Mouse (Mus musculus) left cerebral cortex, adult 11 months (tissue): ENCODE data around the gene Mrps10.
"Not testable (repeated sequence)": the region's sequence is repeated elsewhere in the genome, so short reads cannot be mapped to it uniquely, and the experiment has no call there.

ENCODE experiments used
- DNase-seq: peaks from one replicate; pipeline ENCODE4 v3.0.0; 2022; ENCODE audit warnings: low spot score

Gene Mrps10

DNA sequence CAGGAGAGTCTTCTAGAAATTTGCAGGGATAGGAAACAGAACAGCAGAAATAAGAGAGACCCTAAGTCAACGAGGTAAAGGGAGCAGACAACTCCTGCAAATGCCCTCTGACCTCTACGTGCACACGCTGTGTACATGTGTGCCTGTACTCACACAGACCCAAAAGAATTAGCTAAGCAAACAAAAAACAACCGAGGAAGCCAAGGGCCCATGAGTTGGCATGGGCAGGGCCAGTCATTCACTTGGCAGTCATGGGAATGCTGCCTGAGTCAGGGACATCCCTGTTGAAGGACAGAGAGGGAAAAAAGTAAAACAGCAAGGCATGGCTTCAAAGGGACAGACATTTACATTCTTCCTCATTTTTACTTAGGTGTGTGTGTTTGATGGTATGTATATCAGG is 14.6 kb downstream of the Mrps10 start:
- DNase-seq = no peak

DNA sequence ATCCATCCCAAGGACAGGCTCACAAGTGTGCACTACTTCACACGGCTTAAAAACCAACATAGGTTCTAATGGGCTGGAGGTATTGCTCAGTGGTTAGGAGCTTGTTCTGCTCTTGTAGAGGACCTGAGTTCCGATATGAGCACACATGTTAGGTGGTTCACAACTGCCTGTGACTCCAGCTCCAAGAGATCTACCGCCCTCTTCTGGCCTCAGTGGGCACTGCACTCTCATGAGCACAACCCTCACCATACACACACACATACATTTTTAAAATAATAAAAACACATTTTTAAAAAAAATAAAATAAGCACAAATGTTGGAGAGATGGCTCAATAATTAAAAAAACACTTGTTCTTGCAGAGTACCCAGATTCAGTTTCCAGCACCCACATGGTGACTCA is 15.4 kb downstream of the Mrps10 start:
- DNase-seq = no peak

DNA sequence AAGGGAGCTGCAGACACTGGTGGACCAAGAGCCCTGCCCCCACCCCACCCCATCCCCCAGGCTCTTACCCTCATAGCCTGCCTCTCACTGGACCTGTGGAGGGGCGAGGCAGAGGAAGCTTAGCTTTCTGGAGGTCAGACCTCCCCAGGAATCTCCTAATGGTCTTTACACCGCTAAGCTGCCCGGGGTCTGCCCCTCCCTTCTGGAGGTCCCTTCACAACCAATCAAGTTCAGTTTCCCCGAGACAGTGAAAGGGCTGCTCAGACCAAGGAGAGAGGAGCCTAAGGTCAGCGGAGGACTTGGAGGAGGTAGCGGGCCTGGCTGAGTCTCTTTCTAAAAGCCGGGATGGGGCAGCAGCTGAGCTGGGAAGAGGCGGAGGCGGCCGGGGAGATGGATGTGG is 16.5 kb downstream of the Mrps10 start, which contains the start of gene Guca1b:
TSS of gene Guca1b (plus strand) at position 249 of the 400 bp plus-strand sequence.
- no peak for DNase-seq

DNA sequence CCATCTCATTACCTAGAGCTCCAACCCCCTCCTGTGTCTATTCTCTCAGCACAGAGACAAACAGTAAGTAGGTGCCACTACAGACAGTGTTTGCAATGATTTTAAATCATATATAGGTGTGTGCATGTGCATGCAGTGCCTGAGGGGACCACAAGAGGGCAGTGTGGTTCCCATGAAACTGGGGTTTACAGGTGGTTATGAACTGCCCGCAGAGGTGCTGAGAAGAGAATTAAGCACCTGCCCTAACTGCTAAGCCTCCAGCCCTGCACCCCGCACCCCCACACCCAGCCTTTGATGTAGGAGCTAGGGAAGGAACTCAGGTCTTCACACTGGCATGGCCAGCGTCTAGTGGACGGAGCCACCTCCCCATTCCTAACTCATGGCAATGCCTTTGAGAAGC is 18.0 kb downstream of the Mrps10 start:
- DNase-seq = no peak

DNA sequence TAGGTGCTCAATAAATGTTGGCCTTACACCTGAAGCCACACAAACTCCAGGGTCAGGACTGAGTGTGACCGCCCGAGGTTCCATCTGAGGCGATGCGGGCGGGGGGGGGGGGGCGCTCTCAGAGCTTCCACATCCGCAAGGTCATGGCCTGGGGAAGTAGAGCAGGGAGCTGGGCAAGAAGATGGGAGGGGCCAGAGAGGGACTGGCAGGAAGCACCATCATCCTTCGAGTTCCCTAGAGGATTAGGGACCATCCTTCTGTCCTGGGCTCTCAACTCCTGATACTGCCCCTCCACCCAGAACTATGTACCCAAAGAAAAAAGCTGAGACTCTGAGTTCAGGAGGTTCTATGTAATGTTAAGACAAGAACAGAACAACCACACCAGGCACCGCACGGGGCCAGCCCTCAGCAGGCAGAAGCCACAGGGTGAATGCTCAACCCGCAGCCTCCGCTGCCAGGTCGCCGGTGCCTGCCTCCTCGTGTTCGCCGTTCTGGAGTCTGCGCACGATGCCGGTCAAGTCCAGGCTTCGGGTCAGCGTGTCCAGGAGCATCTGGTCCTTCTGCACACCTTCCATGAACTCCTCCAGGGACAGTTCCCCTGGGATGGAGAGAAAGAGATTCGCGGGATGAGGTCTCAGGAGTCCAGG is 25.7 kb downstream of the Mrps10 start:
- DNase-seq = no peak

DNA sequence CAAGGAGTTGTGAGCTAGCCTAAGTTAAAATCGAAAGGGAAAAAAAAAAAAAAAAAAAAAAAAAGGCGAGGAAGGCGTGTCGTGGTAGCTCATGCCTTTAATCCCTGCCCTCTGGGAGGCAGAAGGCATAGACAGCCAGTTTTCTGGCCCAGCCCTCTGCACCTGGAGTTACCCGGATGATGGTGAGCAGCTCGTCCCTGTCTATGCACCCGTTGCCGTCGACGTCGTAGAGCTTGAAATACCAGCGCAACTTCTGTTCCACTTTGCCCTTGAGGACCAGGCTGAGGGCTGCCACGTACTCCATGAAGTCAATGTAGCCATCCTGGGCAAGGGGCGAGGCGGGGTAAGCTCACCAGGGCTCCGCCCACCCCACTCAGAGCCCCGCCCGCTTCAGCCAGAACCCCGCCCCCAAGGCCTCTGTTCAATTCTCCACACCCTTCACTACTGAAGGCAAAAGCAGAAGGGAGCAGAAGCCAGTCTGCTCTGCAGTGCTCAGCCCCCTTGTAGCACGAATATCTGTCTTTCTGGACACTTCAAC is 26.8 kb downstream of the Mrps10 start:
- DNase-seq = no peak

DNA sequence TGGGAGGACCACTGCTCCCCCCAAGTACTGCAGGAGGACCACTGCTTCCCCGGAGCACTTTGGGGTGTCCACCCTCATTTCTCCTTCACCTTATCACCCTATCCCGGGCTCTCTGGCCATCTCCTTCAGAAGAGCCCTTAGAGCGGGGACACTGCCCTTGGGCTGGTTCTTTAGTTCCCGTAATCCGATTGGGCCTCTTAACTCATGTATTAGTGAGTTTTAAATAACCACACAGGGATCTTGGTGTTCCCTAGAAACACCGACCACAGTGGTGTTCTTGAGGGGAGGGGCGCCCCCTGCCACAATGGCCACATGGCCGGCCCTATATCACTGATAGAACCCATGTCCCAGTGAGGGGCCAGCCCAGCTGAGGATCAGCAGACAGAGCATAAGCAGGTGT is 30.4 kb downstream of the Mrps10 start:
- DNase-seq = no peak

DNA sequence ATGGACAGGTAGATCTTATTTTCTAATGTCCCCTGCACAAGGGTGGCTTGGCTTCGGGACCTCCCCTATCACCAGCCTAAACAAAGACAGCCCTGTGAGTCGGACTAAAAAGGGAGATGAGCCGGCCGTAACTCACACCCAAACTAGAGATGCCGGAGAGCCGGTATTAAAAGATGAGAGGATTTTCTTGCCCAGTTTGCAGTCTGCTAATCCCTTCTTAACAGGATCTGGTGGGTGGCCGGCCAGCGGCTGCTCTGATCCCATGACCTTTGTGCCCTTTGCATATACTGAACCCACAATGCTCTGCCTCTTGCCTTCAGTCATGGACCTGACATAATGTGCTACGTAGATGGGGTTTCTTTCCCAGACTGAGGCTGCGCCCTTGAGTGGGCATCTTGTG is 31.8 kb downstream of the Mrps10 start, which contains the start of gene Guca1a:
TSS of gene Guca1a (minus strand) at position 134 of the 400 bp plus-strand sequence.
- no peak for DNase-seq

DNA sequence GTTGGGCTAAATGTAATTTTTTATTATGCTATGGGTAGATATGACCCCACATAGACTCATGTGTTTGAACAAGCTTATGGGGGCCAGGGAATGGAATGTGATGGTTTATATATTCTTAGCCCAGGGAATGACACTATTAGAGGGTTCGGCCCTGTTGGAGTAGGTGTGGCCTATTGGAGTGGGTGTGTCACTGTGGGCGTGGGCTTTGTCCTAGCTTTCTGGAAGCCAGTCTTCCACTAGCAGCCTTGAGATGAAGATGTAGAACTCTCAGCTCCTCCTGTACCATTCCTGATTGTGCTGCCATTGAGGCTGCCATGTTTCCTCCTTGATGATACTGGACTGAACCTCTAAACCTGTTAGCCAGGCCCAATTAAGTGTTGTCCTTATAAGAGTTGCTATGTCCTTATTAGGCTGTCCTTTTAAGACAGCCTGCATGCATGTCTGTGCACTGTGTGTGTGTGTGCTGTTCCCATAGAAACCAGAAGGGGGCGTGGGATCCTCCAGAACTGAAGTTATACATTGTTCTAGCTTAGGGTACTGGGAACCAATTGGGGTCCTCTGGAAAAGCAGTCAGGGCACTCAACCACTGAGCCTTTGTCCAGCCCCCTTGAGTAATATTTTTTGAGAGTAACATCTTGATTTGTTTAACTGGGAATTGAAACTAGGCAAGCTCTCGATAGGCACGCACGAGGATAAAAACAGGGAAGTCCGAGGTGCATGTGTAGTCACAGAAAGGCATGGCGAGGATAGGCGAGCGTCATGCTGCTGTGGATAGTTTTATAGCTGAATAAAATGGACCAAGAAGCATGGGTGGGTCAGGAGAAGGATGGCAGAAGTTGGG is 39.2 kb downstream of the Mrps10 start:
- no peak for DNase-seq

DNA sequence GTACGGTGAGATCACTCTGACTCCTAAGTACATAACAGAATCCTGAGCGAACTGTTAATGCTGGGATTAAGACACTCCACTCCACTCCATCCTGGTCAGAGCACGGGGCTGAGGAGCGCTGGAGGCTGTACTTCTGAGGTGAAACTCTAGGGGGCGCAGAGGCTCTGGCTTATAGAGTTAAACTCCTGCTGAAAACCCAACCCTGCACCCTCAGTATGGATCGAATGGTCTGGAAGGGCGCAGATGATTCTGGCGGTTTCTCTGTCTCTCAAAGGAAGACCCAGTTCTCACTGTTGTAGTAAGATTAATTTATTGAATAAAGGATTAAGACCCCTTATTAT is 39.8 kb downstream of the Mrps10 start:
- DNase-seq = peak; percentile 22

DNA sequence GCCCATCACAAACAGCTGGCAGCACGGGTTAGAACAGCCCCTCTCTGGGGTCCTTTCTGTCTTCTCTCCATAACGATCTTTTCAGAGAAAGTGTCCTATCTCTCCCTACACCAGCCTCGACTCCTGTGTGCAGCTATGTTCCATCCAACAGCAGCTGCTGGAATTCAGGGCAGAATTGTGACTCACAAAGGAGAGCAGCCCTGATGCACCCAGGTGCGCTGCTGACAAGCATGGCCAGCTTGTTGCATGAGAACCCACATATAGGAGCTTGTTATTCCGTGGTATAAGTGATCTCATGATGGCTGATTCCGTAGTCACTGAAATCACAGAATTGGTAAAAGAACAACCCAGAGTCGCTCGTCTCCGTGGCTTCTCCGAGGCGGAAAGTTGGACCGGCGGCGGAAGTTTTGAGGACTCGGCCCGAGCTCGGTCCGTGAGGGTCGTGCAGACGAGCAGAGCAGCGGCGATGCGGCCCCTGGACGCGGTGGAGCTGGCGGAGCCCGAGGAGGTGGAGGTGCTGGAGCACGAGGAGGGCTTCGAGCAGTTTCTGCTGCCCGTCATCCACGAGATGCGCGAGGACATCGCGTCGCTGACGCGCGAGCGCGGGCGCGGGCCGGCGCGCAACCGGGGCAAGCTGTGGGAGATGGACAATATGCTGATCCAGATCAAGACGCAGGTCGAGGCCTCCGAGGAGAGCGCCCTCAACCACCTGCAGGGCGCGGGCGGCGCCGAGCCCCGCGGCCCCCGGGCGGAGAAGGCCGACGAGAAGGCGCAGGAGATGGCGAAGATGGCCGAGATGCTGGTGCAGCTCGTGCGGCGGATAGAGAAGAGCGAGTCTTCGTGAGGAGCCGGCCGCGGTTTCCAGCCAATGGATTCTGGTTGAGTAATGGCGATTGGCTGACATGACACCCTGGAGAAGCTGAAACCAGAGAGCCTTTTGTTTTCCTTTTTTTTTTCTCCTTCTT is 41.5 kb downstream of the Mrps10 start:
- not testable (repeated sequence) for DNase-seq

DNA sequence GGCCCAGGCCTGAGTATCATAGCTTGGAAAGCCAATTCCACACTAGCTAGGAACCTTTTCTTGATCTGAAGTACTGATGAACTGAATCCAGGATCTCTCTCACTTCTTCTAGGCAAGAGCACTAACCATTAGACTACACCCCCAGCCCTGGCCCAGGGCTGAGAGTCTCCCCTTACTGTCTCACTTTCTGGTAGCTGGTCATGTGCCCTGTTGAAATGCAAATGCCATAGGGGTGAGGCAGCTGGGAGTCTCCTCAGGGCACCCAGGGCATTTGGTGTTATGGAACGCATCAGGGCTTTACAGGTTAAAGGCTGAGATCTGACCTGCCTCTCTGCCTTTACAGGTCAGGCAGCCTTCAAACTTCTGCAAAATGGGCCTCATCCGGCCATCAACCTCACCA is 51.5 kb downstream of the Mrps10 start:
- no peak for DNase-seq

DNA sequence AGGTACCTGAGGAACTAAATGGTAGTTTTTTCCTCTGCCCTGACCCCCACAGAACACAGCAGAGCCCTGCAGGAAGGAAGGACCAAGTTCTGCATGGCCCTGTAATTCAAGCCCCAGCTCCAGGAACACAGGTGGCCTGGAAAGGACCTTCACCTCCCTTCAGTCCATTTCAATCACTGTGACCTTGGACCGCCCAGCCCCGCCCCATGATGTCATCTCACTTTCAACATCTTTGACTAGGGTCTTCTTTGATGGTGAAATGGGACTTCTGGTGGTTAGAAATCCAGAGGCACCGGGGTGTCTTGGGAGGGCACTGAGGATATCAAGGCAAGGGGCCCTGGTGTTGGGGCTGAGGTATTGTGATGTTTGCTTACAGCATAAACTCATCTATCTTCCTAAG is 52.9 kb downstream of the Mrps10 start:
- DNase-seq = no peak

DNA sequence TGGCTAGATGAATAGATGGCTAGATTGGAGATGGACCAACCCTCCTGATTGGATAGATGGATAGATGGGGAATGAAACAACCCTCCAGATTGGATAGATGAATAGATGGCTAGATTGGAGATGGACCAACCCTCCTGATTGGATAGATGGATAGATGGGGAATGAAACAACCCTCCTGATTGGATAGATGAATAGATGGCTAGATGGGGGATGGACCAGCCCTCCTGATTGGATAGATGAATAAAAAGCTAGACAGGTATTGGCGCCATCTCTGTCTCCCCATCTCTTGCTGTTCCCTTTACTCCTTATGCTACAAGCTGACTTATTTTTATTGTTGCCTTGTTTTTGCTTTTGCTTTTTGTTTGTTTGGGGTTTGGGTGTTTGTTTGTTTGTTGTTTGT is 53.9 kb downstream of the Mrps10 start:
- DNase-seq = not testable (repeated sequence)

DNA sequence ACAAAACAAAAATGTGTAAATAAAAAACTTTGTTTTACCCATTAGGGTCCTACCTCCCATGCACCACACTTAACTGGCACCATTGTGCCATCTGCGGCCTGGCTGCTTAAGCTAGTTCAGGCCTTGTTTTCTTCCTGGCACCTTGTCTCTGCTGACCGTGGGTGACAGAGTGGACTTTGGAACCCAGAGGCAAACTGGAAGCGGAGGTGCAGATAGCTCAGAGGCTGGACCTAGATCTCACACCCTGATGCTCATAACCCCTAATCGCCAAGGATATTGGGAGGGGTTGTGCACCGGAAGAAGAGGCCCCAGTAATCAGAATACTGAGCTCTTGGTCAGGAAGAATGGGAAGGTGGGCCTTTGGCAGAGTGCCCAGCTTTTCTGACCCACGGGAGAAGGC is 55.5 kb downstream of the Mrps10 start:
- DNase-seq = no peak

DNA sequence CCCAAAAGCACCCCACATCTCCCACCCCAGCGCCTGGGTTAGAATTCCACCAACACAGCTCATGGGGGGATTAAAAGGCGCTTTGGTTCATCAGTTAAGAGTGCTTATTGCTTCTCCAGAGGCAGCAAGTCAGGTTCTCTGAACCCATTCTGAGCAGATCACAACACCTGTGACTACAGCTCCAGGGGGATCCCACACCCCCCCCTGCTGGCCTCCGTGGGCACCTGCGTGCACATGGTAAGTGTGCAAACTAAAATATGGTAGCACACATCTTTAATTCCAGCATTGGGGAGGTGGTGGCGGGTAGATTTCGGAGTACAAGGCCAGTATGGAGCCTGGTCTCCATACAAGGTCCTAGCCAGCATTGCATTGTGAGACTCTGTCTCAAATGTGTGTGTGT is 58.6 kb downstream of the Mrps10 start:
- DNase-seq = no peak

DNA sequence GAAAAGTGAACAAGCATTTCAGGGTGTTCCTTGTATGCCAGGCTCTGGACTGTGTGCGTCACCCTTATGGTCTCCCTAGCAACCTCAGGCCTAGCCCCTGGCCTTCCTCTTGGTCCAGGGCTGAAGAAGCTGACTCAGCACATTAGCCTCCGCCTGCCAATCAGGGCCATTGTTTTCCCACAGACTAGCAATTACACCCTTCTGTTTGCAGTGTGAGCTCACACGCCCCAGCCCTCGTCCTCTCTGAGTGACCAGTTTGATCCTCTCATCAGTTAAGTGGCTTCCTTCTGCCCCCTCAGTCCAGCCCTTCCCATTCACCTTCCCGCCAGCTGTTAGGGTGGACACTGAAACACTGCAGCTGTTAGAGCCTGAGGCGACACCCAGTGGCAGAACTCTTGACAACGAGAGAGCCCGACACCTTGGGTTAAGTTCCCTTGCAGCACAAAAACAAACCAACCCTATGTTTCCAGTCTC is 60.2 kb downstream of the Mrps10 start:
- DNase-seq = no peak

DNA sequence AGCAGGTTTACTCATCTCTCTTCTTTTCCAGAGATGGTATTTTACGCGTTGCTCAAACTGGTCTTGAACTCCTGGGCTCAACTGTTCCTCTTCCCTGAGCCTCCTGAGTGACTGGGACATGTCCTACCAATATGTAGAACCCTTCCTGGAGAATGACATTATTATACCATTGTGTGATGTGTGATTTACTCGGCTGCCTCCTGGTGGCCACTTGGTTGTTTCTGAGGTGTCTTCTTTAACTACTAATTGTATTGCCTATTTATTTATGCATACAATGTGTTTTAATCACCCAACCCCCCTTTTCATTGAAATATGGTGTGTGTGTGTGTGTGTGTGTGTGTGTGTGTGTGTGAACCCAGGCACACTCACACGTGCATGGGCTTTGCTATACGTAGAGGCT is 62.1 kb downstream of the Mrps10 start:
- no peak for DNase-seq
